Mouse (Mus musculus) CD4-positive, CD25-positive, alpha-beta regulatory T cell, adult 2 months (primary cell): ENCODE measurements around the gene Katnal1.
A peak's percentile ranks its signal among the peaks of the same experiment; 100 is the strongest.

Experiments used
- DNase-seq: peaks from one replicate; pipeline ENCODE4 v3.0.0-alpha.2; 2012; ENCODE audit warnings: low read depth, low spot score

The Katnal1 gene

GRCm38 (mm10) chr5:148929116-148929449 is at the start of gene Katnal1:
Katnal1 (minus strand) TSS chr5:148929320.
- no peak for DNase-seq

- DNase-seq = peak; percentile 45
Observed at GRCm38 (mm10) chr5:148978458-148979165, 49.5 kb upstream of the Katnal1 start.

- peak; percentile 33 for DNase-seq
Observed at GRCm38 (mm10) chr5:148977698-148978457, 48.8 kb upstream of the Katnal1 start.

- DNase-seq = peak; percentile 77
Observed at GRCm38 (mm10) chr5:148976876-148977275, 47.8 kb upstream of the Katnal1 start.

GRCm38 (mm10) chr5:148975035-148975434 is 45.9 kb upstream of the Katnal1 start:
- DNase-seq = no peak

GRCm38 (mm10) chr5:148973019-148973668 is 44.0 kb upstream of the Katnal1 start:
- no peak for DNase-seq

- no peak for DNase-seq
Observed at GRCm38 (mm10) chr5:148972167-148972566, 43.0 kb upstream of the Katnal1 start.

GRCm38 (mm10) chr5:148969648-148970047 is 40.5 kb upstream of the Katnal1 start:
- peak; percentile 34 for DNase-seq

GRCm38 (mm10) chr5:148968958-148969576 is 39.9 kb upstream of the Katnal1 start:
- DNase-seq = no peak

GRCm38 (mm10) chr5:148968179-148968578 is 39.1 kb upstream of the Katnal1 start:
- DNase-seq = no peak

GRCm38 (mm10) chr5:148966395-148966794 is 37.3 kb upstream of the Katnal1 start:
- no peak for DNase-seq

- no peak for DNase-seq
Observed at GRCm38 (mm10) chr5:148965691-148966333, 36.7 kb upstream of the Katnal1 start.

GRCm38 (mm10) chr5:148965089-148965591 is 36.0 kb upstream of the Katnal1 start:
- DNase-seq = no peak

- DNase-seq = no peak
Observed at GRCm38 (mm10) chr5:148964251-148964650, 35.1 kb upstream of the Katnal1 start.

- DNase-seq = peak; percentile 29
Observed at GRCm38 (mm10) chr5:148960211-148960610, 31.1 kb upstream of the Katnal1 start.

GRCm38 (mm10) chr5:148959068-148959990 is 30.2 kb upstream of the Katnal1 start:
- DNase-seq = peak; percentile 81

GRCm38 (mm10) chr5:148958355-148958754 is 29.2 kb upstream of the Katnal1 start:
- peak; percentile 64 for DNase-seq

- no peak for DNase-seq
Observed at GRCm38 (mm10) chr5:148956898-148957535, 27.9 kb upstream of the Katnal1 start.

GRCm38 (mm10) chr5:148956091-148956490 is 27.0 kb upstream of the Katnal1 start:
- no peak for DNase-seq

- no peak for DNase-seq
Observed at GRCm38 (mm10) chr5:148955575-148955974, 26.5 kb upstream of the Katnal1 start.
